Mouse (Mus musculus) lung, postnatal 0 days (tissue): Measurements from ENCODE around the gene Rftn1.

Experiments used
- CTCF ChIP-seq: IDR thresholded peaks from 2 replicates; pipeline ENCODE4 v1.5.1; 2016; ENCODE audit warnings: antibody characterized with exemption, mild to moderate bottlenecking
- EP300 ChIP-seq: IDR thresholded peaks from 2 replicates; pipeline ENCODE4 v1.6.1; 2016; ENCODE audit warnings: antibody characterized with exemption, mild to moderate bottlenecking, control low read depth

DNA sequence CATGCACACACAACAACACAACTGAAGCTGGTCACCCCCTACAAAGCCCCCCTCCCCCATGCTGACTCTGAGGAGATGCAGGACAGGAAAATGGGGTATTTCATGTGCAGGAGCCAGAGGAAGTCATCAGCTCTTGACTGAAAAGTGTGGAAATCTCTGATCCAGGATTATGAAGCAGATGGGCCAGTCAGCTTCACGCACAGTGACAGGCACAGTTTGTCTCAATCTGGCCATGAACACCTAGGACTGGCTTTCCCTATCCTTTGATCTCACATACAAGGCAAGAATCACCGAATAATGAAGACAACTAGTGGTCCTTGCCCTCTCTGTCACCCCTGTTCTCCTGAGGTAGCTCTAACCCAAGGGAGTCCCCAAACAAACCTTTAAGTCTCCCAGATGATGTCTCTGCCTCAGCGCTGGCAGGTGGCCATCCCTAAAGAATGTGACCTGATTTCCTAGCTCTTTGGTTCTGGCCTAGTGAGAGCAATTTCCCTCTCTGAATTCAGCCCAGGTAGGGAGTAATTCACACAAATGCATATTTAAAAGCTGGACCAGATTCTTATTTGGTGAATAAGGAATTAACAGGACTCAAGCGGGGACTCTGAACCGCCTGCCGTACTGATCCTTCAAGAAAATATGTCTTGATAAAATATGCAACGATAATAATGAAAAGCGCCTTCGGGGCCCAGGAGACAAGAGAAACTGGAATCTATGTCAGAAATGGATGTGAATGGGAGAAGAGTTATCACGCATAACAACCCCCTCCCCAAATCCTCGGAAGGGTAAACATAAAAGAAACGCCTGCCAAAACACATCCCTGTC, 6.0 kb downstream of the Rftn1 start:
- TF ChIP-seq CTCF (no peak), EP300 (no peak)
